Mouse (Mus musculus): Measurements from ENCODE around the gene Crb3. TPM values are rescaled to one million over a fixed set of nuclear protein-coding genes. Genes with fewer than 3 reads are reported as not detected.

Crb3 gene
- polyA plus RNA-seq, 1 experiment, result 6.3 TPM

DNA sequence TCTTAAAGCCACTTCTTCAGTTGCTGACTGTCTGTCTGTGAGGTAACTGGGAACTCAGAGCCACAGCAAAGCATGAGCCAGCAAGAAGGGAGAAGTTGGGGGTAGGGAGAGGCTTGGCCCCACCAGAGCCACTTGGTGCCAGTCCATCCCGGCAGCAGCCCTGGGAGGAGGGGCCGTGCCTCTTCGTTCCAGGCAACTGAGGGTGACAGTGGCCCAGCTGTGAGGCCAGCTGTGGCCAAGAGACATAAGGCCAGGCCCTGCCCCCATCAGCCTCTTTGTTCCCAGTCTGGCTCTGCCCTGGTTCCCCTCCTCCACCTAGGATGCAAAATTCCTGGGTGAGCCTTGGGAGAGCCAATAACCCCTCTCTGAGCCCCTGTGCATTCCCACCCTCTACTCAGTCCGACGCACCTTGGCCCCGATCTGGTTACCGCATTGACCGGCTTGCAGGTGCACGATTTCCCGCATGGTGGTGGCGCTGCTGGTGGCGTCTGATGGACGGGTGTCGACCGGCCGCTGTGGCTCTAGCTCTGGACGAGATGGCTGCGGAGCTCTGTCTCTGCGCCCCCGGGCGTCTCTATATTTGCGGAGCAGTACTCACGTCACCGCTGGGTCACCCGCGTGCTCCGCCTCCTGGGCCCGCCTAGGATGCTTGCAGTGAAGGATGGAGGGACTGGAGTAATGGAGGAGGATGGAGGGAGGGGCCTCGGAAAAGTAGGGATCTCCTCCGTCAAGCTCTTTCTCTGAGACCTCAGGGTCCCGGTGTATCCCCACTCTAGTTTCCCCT, 28.3 kb downstream of the Crb3 start, which contains the start of gene Tubb4a:
TSS of gene Tubb4a (minus strand) at position 734 of the 784 bp plus-strand sequence.
- no peak within 1 kb of the TSS for H3K4me3 ChIP-seq (ENCODE audit: extremely low read depth, insufficient read depth, insufficient read length)
- H3K4me1 ChIP-seq (ENCODE audit: control insufficient read depth, insufficient read depth, insufficient read length), result no peaks in the 10 kb centered on the region
- 39% methylated on average over 31 of the region's 31 CpGs for WGBS

DNA sequence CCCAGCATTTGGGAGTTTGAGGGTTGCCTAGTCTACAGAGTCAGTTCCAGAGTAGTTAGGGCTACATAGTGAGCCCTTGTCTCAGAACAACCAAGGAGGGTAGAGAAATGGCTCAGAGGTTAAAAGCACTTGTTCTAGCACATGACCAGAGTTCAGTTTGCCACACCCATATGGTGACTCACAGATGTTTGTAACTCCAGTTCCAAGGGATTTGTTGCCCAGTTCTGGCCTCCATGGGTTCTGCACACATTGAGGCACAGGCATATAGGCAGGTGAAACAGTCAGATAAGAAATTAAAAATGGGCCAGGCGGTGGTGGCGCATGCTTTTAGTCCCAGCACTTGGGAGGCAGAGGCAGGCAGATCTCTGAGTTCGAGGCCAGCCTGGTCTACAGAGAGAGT, 35.3 kb downstream of the Crb3 start:
- H3K4me1 ChIP-seq (ENCODE audit: control insufficient read depth, insufficient read depth, insufficient read length), result 0 out of 2 replicates have a peak, but pooled peaks cover 4% of the 10 kb centered on the region
- WGBS, result 84% methylated on average over 3 of the region's 3 CpGs
- H3K4me3 ChIP-seq (ENCODE audit: extremely low read depth, insufficient read depth, insufficient read length), result no peak overlapping the region
- no peak for DNase-seq (ENCODE audit: low read depth in 1 of 2, low spot score in 2 of 2)
- no peaks in the 10 kb centered on the region for H3K36me3 ChIP-seq (ENCODE audit: control insufficient read depth, insufficient read depth, low read length)
- TF ChIP-seq CTCF (IDR thresholded peaks at IDR 0.05; ENCODE audit: extremely low read depth, insufficient read depth, insufficient read length, insufficient replicate concordance) (no peak), POLR2A (IDR thresholded peaks at IDR 0.05; ENCODE audit: low read depth, low read length) (no peak)
- no peak overlapping the region for H3K27ac ChIP-seq (ENCODE audit: insufficient read depth, low read length)
- no peaks in the 10 kb centered on the region for H3K27me3 ChIP-seq (ENCODE audit: control insufficient read depth, insufficient read depth, low read length)

More for the DNA sequence above, 28.3 kb downstream of the Crb3 start, which contains the start of gene Tubb4a:
- no peak for DNase-seq (ENCODE audit: low read depth in 1 of 2, low spot score in 2 of 2)
- Histone ChIP-seq H3K27ac (ENCODE audit: insufficient read depth, low read length) (no peak within 1 kb of the TSS), H3K36me3 (ENCODE audit: control insufficient read depth, insufficient read depth, low read length) (no peaks in the 10 kb centered on the region), H3K27me3 (ENCODE audit: control insufficient read depth, insufficient read depth, low read length) (no peaks in the 10 kb centered on the region)
- no peak for TF ChIP-seq CTCF (IDR thresholded peaks at IDR 0.05; ENCODE audit: extremely low read depth, insufficient read depth, insufficient read length, insufficient replicate concordance)
- no peak for TF ChIP-seq POLR2A (IDR thresholded peaks at IDR 0.05; ENCODE audit: low read depth, low read length)

DNA sequence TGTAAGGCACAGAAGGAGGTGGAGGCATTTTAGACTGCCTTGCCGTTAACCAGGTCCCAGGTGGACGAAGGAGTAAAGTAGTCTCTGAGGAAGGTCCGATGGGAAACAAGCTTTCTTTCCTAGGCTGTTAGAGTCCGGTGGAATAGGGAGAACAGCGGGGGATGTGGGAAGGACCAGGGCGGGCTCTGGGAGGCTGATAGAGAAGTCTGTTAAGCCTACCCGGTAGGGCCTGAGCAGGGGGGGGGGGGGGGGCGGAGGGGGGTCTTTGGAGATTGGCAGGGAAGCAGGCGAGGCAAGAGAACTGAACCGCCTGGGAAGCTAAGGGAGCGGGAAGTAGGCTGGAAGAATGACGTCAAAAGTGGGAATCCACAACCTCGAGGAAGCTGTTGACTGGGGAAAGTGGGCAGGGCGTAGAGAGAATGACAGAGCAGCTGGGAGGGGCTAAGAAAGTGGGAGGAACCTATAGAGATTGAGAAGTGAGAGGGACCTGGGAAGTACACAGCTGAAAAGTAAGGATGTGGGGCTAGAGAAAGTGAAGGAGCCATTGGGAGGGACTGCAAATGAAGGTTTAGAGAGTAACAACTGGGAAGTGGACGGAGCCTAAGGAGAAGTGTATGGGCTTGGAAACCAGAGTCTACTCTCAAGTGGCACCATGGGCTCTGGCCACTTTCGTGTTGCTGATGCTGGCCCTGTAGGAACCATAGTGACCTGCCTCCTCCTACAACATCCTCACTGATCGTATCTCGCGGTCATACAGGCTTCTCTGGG, 37.1 kb downstream of the Crb3 start:
- H3K36me3 ChIP-seq (ENCODE audit: control insufficient read depth, insufficient read depth, low read length), result no peaks in the 10 kb centered on the region
- 0 out of 2 replicates have a peak, but pooled peaks cover 4% of the 10 kb centered on the region for H3K4me1 ChIP-seq (ENCODE audit: control insufficient read depth, insufficient read depth, insufficient read length)
- no peaks in the 10 kb centered on the region for H3K27me3 ChIP-seq (ENCODE audit: control insufficient read depth, insufficient read depth, low read length)
- no peak for DNase-seq (ENCODE audit: low read depth in 1 of 2, low spot score in 2 of 2)
- TF ChIP-seq POLR2A (IDR thresholded peaks at IDR 0.05; ENCODE audit: low read depth, low read length), result no peak
- WGBS, result 19% methylated on average over 17 of the region's 19 CpGs
- H3K27ac ChIP-seq (ENCODE audit: insufficient read depth, low read length), result no peak overlapping the region
- H3K4me3 ChIP-seq (ENCODE audit: extremely low read depth, insufficient read depth, insufficient read length), result peak overlapping the region; percentile 40

DNA sequence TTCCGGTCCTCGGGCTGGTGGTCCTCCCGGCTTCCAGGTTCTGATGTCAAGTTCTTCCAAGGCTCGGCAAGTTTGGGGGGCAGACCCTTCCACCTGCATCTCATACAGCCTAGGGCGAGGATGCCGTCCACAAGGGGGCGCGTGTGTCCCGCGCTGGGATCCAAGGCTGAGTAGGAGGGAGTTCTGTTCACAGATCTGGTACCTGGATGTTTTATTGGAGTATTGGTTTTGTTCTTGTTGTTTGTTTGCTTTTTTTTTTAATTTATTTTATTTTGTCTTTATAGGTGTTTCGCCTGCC, 37.7 kb downstream of the Crb3 start:
- Histone ChIP-seq H3K4me1 (ENCODE audit: control insufficient read depth, insufficient read depth, insufficient read length) (0 out of 2 replicates have a peak, but pooled peaks cover 4% of the 10 kb centered on the region), H3K27ac (ENCODE audit: insufficient read depth, low read length) (no peak overlapping the region), H3K27me3 (ENCODE audit: control insufficient read depth, insufficient read depth, low read length) (no peaks in the 10 kb centered on the region), H3K36me3 (ENCODE audit: control insufficient read depth, insufficient read depth, low read length) (no peaks in the 10 kb centered on the region), H3K4me3 (ENCODE audit: extremely low read depth, insufficient read depth, insufficient read length) (peak overlapping the region; percentile 40)
- peak; percentile 52 to 84 for DNase-seq (ENCODE audit: low read depth in 1 of 2, low spot score in 2 of 2)
- 1% methylated on average over 11 of the region's 11 CpGs for WGBS
- TF ChIP-seq CTCF (IDR thresholded peaks at IDR 0.05; ENCODE audit: extremely low read depth, insufficient read depth, insufficient read length, insufficient replicate concordance), result peak; percentile 97
- no peak for TF ChIP-seq POLR2A (IDR thresholded peaks at IDR 0.05; ENCODE audit: low read depth, low read length)

DNA sequence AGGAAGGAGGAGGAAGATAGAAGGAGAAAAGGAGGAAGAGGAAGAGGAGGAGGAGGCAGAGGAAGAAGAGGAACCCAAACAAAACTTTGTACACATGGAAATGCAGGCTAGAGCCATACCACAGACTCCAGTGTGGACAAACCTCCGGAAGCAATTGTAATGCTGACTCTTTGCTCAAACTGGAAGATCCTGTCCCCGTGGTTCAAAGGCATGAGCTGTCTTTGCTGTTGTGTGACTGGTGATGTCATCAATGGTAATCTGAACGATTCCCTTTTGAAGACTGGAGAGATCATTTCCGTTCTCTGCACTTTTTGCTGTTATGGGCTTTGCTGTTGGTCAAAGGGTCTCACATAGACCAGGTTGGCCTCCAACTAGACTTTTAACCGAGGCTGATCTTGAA, 39.4 kb downstream of the Crb3 start:
- no peaks in the 10 kb centered on the region for H3K27me3 ChIP-seq (ENCODE audit: control insufficient read depth, insufficient read depth, low read length)
- H3K4me3 ChIP-seq (ENCODE audit: extremely low read depth, insufficient read depth, insufficient read length), result no peak overlapping the region
- H3K4me1 ChIP-seq (ENCODE audit: control insufficient read depth, insufficient read depth, insufficient read length), result 0 out of 2 replicates have a peak, but pooled peaks cover 4% of the 10 kb centered on the region
- H3K36me3 ChIP-seq (ENCODE audit: control insufficient read depth, insufficient read depth, low read length), result no peaks in the 10 kb centered on the region
- DNase-seq (ENCODE audit: low read depth in 1 of 2, low spot score in 2 of 2), result no peak
- TF ChIP-seq POLR2A (IDR thresholded peaks at IDR 0.05; ENCODE audit: low read depth, low read length) (no peak), CTCF (IDR thresholded peaks at IDR 0.05; ENCODE audit: extremely low read depth, insufficient read depth, insufficient read length, insufficient replicate concordance) (no peak)
- WGBS, result 68% methylated on average over 5 of the region's 5 CpGs
- no peak overlapping the region for H3K27ac ChIP-seq (ENCODE audit: insufficient read depth, low read length)

DNA sequence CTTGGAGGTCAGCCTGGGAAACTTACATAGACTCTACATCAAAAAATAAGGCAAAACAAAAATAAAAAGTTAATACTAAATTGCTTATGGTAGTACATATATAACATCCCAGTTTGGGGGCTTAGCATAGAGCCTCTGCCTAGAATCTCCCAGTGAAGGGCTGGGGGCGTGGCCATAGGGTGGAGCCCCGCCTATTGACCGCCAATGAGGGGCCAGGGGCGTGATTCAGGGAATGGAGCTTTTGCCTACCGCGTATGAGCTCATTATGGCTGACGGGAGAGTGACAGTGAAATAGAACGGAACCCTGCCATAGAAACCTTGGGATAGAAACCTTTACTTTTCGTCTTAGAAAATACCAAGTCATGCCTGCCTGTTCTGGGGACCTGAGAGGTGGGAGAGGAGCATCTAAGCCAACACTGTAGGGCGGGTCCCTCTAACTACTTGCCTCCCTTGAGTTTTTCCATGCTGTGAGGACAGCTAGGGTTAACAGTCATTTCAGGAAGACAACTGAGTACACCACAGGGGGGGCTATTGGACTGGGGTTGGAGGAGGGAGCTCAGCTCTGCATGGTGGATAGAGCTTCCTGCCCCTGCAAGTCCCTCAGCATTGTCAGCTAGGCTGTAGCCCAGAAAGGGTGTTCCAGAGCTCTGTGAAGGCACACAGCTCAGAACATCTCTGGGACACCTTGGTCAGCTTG, 40.9 kb downstream of the Crb3 start:
- DNase-seq (ENCODE audit: low read depth in 1 of 2, low spot score in 2 of 2), result no peak

More for the DNA sequence above, 40.9 kb downstream of the Crb3 start:
- no peaks in the 10 kb centered on the region for H3K36me3 ChIP-seq (ENCODE audit: control insufficient read depth, insufficient read depth, low read length)
- H3K27me3 ChIP-seq (ENCODE audit: control insufficient read depth, insufficient read depth, low read length), result no peaks in the 10 kb centered on the region
- no peak overlapping the region for H3K4me3 ChIP-seq (ENCODE audit: extremely low read depth, insufficient read depth, insufficient read length)
- 0 out of 2 replicates have a peak, but pooled peaks cover 4% of the 10 kb centered on the region for H3K4me1 ChIP-seq (ENCODE audit: control insufficient read depth, insufficient read depth, insufficient read length)
- H3K27ac ChIP-seq (ENCODE audit: insufficient read depth, low read length), result no peak overlapping the region
- TF ChIP-seq POLR2A (IDR thresholded peaks at IDR 0.05; ENCODE audit: low read depth, low read length), result no peak
- 57% methylated on average over 10 of the region's 10 CpGs for WGBS
